Mouse (Mus musculus) Muller cell, postnatal 12 days (primary cell): ENCODE data around the gene Ccnk.

Experiments
- DNase-seq: peaks from one replicate; pipeline ENCODE4 v3.0.0-alpha.2; 2015; ENCODE audit errors: inconsistent ontology term

Ccnk gene

DNA sequence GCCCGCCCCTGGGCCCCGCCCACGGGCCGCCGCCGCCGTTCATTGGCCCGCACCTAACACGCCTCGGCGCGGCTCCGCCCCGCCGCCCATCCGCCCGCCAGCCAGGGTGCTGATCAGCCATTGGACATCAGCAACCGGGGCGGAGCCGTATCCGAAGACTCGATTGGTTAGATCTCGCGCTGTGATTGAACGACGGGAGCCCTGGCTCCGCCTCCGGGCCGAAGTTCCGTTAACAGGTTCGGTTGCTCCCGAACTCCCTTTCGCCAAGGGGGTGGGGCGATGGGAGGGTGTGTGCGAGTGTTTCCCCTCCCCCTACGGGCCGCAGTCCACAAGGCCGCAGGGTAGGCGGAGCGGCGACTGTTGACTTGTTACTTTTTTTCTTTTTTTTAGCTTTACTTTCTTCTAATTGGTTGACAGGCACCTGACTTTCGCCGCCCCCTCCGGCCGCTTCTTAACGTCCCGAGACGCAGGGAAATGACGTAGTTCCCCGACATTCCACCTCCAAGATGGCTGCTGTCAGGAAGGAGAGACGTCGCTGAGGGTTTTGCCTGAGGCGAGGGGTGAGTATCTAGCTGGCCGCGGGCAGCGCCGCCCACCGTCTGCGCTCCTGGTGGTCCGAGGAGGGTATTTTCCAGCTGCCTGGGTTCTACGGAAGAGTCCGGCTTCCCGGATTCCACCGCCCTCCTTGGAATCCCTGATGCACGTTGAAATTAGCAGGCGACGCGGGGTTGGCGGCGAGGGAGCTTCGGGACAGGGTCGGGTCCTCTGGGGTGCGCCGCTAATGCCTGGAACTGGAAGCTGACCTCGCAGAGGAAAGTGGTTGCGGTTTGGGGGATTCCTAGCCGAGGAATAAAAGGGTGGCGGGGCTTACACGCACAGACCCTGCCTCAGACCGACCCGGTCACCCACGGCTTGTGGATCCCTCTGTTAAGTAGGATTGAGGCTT, at the start of gene Ccnk:
TSS of gene Ccnk (plus strand) at position 259 of the 946 bp plus-strand sequence.
- DNase-seq, result peak; percentile 100

- DNase-seq, result no peak
These were observed 46.8 kb upstream of the Ccnk start for GRCm38 (mm10) chr12:108132450-108133070.

- no peak for DNase-seq
These were observed 46.2 kb upstream of the Ccnk start for GRCm38 (mm10) chr12:108133181-108133580.

DNA sequence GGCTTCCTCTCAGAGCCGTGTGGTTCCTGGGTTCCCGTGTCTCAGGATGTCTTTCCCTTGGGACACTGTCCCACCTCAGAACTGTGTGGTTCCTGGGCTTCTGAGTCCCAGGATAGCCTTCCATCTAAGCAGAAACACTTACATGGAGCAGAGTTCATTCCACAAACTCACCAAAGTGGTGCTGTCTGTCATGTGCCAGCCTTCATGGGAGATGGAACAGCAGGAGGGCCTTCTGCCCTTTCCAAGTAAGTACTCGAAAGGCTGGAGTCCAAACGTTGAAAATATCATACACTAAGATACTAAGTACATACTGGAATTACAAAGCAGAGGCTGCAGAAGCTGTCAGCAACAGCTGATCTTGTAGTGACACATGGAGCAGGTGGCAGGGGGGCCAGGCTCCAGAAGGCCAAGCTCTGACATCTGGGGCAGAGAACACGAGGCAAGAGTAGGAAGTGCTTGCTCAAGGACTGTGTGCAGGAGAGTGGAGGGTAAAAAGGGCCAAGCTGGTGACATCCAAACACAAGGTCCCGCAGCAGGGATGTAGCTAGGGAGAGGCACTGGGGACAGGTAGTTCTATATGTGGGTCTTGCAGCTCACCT, 43.7 kb upstream of the Ccnk start:
- DNase-seq, result no peak

DNA sequence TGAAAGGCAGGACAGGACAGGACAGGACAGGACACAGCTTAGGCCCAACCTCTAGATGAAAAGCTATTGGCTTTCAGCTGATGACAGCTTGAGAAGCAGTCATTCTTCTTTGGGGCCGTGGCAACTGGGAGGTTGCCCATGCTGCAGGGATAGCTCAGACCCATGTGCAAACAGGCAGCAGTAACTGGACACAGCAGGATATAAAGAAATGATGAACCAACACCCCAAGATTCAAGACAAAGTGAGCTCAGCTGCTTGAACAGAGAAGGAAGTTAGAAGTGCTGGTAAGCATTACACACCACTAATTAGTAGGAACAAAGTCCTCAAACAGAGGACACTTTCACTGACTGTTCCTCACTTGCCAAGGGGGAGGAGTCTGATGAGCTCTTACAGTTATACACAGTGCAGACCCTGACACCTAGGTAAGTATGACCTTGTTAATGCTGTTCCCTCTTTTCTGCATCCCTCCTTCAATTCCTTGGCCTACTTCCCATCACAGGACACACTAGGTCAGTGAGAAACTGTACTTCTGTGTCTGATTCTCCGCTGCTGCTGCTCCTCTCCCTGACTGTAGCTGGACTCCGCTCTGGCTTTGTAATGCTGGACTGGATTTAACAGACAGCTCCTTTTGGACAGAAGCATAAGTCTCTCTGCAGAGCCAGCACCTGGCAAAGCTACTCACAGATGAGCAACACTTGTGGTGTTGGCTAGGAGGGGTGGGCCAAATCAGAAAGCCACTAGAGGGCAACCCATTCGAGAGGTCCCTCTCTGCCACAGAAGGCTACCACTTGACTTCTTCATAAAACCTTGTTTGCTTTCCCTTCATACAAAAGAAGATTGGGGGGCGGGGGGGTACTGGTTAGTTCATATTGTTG, 35.5 kb upstream of the Ccnk start:
- DNase-seq, result peak; percentile 22

DNA sequence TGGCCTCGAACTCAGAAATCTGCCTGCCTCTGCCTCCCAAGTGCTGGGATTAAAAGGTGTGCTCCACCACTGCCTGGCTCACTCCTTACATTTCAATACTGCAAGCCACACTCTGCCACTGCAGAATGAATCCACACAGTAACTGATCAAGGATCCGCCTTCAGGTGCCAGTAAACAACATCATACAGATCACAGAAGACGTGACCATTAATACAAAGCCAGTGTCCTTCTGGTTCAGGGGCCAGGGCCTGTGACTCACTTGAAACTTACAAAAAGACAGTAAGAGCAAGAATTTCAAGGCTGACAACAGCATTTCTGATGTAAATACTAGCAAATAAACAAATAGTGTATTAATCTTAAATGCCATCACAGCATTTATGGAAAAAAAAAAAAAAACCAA, 34.2 kb upstream of the Ccnk start:
- no peak for DNase-seq

GRCm38 (mm10) chr12:108149764-108150163, 29.6 kb upstream of the Ccnk start:
- no peak for DNase-seq

- no peak for DNase-seq
These were observed 26.6 kb upstream of the Ccnk start for GRCm38 (mm10) chr12:108152743-108153142.

DNA sequence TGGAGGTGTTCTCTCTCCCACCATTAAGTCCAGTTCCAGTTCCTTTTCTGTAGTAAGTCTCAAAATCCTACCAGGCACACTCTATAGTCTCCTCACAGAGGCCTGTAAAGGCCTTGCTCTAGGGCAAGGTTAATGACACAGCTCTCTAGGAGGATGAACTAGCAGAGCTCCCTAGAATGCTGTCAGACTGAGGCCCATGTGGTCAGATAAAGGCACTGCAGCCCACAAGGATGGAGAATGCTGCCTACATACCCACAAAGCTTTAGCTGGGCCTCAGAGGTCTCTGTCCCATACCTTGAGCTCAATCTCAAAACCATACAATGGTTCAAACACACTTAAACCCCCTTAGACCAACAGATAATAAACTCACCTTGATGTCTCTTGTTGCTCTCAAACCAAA, 19.5 kb upstream of the Ccnk start:
- DNase-seq, result no peak

GRCm38 (mm10) chr12:108162036-108162435, 17.3 kb upstream of the Ccnk start:
- DNase-seq, result peak; percentile 13

DNA sequence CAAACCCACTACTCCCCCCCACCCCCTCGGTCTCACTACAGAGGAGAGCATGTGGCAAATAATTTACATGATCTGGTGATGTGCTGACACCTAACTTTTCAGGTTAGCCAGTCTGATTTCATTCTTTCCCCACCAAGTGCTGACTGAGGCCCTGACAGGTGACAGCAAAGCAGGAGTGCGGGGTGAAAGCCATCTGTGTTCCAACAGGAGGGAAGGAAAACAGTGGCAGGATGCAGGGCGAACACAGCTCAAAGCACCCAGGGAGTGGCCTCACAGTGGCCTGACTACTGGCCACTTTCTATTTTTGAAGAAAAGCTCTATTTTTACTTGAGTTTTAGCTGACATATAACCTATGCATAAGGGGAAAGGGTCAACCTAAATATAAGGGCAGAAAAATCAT, 15.7 kb upstream of the Ccnk start:
- DNase-seq, result no peak

- no peak for DNase-seq
These were observed 10.5 kb upstream of the Ccnk start for GRCm38 (mm10) chr12:108168909-108169308.

DNA sequence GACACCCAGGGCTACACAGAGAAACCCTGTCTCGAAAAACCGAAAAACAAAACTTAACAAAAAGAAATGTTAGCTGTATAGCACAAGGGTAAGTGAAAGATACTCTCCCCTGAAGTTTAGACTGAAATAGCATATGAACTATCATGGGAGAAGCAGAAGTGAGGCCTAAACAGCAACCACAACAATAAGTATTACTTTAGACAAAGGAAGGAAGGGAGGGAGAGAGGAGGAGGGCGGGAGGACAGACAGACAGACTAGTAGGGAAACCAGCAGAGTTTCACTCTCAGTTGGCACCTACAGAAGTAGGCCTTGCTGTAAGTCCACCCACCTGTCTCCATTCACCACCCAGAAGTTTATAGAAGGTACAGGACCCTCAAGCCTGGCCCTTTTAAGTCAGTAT, 8.9 kb upstream of the Ccnk start:
- no peak for DNase-seq

DNA sequence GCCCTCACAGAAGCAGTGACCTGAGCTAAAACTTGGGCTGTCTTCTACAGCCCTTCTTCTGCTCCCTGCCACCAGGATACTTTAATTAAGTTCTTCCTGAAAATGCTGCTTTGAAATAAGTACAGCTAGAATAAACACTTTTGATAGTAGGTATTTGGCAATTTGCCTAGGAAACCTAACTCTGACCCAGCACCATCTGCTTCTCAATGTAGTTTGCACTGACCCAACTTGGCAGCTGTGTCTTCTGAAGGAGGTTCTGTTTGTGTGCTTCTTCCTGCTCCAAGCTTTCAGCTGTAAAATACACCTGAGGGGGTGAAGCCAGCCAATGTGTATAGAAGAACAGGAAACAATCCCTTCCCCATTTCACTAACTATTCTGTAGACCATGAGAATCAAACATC, 8.0 kb upstream of the Ccnk start:
- peak; percentile 25 for DNase-seq

GRCm38 (mm10) chr12:108172639-108173038, 6.7 kb upstream of the Ccnk start:
- DNase-seq, result no peak

DNA sequence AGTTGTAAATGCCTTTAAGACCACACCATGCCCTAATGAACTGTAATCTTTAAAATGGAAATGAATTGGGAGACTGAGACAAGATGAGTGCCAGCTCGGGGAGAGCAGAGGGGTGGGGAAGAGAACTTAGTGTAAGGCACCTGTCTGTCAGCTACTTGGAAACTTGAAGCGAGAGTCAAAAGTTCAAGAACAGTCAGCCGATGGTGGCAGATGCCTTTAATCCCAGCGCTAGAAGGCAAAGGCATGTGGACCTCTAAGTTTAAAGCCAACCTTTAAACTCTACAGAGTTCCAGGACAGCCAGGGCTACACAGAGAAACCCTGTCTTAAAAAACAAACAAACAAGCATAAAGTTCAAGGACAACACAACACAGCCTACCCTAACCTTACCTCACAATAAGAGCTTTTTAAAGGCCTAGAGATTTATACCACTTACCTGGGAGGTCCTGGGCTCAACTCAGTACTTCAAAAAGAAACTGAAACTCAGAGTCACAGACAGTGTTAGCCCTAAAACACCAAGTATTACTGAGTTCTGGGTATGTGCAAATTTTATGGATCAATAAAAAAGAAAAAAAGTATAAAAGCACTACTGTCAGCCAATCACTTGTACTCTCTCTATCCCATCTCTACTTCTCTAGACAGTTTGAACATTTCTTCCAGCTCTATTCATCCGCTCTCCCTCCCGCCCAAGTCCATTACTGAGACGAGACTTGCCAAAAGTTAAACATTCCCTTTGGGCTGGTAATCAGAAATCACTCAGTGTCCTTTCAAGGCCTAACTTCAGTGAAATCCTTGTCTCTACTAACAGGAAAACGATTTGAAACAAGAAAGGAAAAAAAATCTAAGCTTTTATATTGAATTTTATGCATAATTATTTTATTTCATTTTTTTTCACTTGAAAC, 4.5 kb upstream of the Ccnk start:
- DNase-seq, result no peak

GRCm38 (mm10) chr12:108176366-108176765, 3.0 kb upstream of the Ccnk start:
- no peak for DNase-seq

DNA sequence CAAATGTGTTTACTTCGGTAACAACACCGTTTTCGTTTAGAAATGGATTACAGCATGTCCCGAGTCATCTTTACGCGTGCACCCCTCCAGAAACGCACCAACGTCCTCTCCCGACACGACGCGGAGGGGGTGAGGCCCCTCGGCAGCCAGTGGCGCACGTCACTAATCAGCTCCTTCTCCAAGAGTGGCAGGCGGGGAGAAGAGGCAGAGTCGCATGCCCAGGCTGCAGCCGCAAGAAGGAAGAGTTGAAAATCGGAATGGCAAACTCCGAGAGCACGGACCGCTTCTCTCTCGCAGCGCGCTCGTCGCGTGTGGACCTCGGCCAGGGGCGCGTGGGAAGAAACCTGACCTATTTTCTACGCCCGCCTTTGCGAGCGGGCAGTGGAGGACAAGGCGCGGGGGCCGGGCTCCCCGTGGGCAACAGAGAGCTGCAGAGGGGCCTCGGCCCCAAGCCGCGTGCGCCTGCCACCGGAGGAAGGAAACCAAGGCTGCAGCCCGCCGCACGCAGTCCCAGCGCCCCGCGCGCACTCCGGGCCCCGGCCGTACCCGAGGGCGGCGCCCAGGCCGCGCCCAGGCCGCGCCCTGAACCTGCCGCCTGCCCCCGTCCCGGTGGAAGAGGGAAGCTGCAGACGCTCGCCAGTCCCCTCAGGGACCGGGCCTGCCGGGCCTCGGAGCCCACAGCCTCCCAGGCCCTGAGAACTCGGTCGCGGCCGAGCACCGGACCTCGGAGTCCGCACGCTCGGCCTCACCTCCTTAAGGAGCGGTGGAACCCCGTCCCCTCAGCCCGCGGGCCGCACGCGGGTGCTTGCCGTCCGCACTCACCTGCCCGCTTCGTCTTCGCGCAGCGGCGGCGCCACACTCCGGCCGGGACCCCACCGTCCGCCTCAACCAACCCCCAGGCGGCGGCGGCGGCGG, 791 bp upstream of the Ccnk start:
- DNase-seq, result peak; percentile 70

GRCm38 (mm10) chr12:108179246-108179320, 296 bp upstream of the Ccnk start, which contains the start of gene Setd3:
Setd3 (minus strand) TSS chr12:108179314.
- DNase-seq, result no peak

GRCm38 (mm10) chr12:108181716-108182115, 2.3 kb downstream of the Ccnk start:
- DNase-seq, result no peak
